Mouse (Mus musculus): ENCODE results near the gene Hist1h3g. TPM values are rescaled to one million over a fixed set of nuclear protein-coding genes. Genes with fewer than 3 reads are reported as not detected.

Hist1h3g gene
- polyA plus RNA-seq, 1 experiment, result 16.4 TPM

DNA sequence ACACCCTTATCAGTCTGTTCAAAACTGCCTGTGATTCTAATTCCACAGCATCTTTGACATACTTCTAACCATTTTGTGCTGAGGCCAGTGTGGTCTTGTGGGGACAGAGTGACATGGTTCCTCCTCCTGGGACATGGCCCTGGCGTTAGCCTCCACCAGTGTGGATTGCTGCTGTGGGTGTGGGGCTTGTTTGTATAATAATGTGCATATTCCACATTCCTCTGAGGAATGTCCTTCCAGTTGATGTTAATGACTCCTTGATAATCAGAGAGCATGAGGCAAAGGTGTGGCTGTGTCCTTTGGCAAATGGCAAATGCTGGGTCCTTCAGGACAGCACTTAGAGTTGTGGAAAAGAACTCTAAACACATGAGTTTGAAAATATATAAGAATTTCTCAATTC is 21.7 kb upstream of the Hist1h3g start:
- Histone ChIP-seq H3K27me3 (replicated peaks) (peaks cover 2% of the 10 kb centered on the region), H3K4me1 (peaks cover 19% of the 10 kb centered on the region), H3K36me3 (replicated peaks; ENCODE audit: low read length) (no peaks in the 10 kb centered on the region), H3K4me3 (replicated peaks) (no peak overlapping the region), H3K9me3 (no peaks in the 10 kb centered on the region)
- TF ChIP-seq FLI1 (IDR thresholded peaks at IDR 0.05; ENCODE audit: low read length), result no peak
- TF ChIP-seq GATA1 (IDR thresholded peaks at IDR 0.05; ENCODE audit: borderline replicate concordance, low read length), result no peak

DNA sequence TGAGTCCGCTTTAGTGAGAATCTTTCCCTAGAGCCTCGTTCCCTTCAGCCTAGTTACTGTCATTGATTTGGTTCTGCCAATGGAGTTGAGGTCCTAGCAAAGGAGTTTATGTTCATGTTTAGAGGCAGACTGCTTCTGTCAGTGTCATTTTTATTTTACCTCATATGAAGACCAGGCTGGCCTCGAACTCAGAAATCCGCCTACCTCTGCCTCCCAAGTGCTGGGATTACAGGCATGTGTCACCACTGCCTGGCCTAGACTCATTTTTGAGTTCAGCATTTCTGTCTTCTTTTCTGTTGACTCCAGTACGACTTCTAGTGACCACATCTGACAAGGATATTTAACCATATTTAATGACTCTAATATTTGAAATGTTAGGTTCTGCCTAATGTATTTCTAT is 19.9 kb upstream of the Hist1h3g start:
- no peaks in the 10 kb centered on the region for H3K9me3 ChIP-seq
- peaks cover 2% of the 10 kb centered on the region for H3K27me3 ChIP-seq (replicated peaks)
- H3K4me3 ChIP-seq (replicated peaks), result no peak overlapping the region
- peaks cover 24% of the 10 kb centered on the region for H3K4me1 ChIP-seq
- no peaks in the 10 kb centered on the region for H3K36me3 ChIP-seq (replicated peaks; ENCODE audit: low read length)
- TF ChIP-seq FLI1 (IDR thresholded peaks at IDR 0.05; ENCODE audit: low read length), result no peak
- no peak for TF ChIP-seq GATA1 (IDR thresholded peaks at IDR 0.05; ENCODE audit: borderline replicate concordance, low read length)

DNA sequence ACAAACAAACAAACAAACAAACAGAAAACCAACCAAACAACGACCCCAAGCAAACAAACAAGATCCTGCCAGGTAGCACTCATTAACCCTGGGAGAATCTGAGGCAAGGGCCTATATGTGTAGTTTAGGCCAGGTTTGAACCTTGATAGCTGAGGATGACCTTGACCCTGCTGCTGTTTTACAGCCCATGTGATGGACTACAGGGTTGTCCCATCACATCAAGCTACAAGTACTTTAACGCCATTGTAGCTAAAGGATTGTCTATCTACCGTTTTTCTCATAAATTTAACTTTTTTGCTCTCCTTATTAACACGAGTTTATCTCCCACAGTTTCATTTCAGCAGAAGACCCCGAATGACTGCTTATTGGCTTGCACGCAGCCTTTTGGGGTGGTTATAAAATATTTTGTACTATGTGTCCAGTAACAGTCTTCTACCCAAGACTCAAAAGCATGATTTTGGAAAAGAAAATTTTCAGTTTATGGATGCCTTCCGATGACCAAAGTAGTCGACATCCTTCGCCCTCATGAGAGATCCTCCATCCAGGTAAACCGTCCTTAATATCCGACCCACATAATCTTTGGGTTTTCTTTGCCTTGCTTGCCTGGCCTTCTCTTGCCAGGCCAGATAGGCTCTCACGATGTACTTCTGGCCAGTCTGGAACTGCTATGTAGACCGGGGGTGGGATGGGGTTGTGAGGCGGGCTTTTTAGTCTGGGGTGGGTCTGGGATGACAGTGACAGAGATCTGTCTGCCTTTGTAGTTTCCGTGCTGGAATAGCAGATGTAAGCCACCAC is 19.2 kb upstream of the Hist1h3g start:
- Histone ChIP-seq H3K4me1 (peaks cover 29% of the 10 kb centered on the region), H3K9me3 (no peaks in the 10 kb centered on the region), H3K36me3 (replicated peaks; ENCODE audit: low read length) (no peaks in the 10 kb centered on the region), H3K27me3 (replicated peaks) (no peaks in the 10 kb centered on the region), H3K4me3 (replicated peaks) (peak overlapping the region; percentile 44)
- no peak for TF ChIP-seq FLI1 (IDR thresholded peaks at IDR 0.05; ENCODE audit: low read length)
- TF ChIP-seq GATA1 (IDR thresholded peaks at IDR 0.05; ENCODE audit: borderline replicate concordance, low read length), result no peak

DNA sequence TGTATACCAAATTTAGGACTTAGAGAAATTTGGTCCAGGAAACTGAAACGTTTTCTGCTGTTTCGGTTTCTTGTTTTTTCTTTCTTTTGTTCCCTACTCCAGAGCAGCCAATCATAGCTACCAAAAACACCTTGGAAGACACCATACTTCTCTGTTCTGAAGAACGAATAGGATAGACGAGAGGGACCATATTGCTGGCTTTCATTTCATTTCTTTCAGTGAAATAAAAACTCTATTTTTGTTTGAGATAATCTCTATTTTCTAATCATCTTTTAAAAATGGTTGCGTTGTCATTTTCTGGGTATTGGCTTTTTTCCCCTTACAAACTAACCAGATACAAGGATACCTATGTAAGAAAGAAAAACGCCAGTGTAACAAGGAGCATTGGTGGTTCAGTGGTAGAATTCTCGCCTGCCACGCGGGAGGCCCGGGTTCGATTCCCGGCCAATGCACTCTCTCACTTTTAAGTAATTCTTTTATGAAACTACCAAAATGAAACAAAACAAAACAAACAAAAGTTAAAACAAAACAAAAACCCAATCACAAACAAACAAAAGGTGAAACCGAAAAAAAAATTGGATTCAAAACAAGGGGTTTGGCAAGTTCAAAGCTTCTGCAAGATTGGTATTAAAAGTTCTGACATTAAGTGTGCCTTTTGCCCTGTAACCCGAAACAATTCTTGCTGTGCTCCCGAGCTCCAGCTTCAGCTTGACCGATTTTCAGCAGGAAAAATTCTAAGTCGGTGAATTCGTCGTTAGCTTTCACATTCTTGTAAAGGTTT is 18.2 kb upstream of the Hist1h3g start:
- peak overlapping the region; percentile 89 for H3K4me3 ChIP-seq (replicated peaks)
- no peak for TF ChIP-seq GATA1 (IDR thresholded peaks at IDR 0.05; ENCODE audit: borderline replicate concordance, low read length)
- H3K9me3 ChIP-seq, result no peaks in the 10 kb centered on the region
- H3K36me3 ChIP-seq (replicated peaks; ENCODE audit: low read length), result no peaks in the 10 kb centered on the region
- H3K27me3 ChIP-seq (replicated peaks), result no peaks in the 10 kb centered on the region
- peaks cover 34% of the 10 kb centered on the region for H3K4me1 ChIP-seq

DNA sequence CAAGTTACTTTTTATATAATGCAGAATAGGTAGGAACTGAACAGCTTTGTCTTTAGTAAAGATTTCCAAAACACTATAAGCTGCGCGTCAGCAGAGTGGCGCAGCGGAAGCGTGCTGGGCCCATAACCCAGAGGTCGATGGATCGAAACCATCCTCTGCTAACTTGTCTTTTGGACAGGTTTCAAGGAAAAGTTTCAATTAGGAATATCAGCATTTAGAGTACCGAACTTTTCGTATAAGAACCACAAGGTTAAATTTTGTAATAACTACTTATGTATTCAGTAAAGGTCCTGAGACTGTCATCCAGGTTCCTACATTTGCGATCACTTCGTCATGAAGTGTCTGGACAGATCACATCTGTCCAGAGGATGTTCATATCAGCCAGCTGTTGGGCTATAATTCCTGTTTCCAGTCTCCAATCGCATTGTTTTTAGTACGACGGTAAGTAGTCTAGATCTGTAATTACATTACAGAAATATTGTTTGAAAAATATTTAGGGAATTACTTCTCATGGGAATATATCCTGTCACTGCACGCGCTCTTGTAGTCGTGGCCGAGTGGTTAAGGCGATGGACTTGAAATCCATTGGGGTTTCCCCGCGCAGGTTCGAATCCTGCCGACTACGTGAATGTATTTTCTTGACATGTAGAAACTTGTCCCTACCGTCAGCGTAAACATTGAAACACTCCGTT is 17.5 kb upstream of the Hist1h3g start:
- TF ChIP-seq FLI1 (IDR thresholded peaks at IDR 0.05; ENCODE audit: low read length) (no peak), GATA1 (IDR thresholded peaks at IDR 0.05; ENCODE audit: borderline replicate concordance, low read length) (no peak)

DNA sequence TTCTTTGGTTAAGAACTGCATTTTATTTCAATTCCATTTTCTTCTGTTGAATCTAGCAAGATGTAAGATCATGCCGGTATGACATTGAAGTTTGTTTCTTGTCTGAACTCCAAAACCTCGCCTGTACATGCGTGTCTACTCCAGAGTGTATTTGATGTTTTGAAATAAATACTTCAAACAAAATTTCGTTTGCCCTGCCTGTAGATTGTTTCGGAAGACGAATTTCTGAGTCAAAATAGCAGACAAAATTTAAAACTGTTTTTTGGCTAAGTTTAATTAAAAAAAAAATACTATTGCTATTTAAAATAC is 17.0 kb upstream of the Hist1h3g start:
- Histone ChIP-seq H3K36me3 (replicated peaks; ENCODE audit: low read length) (no peaks in the 10 kb centered on the region), H3K9me3 (no peaks in the 10 kb centered on the region), H3K4me3 (replicated peaks) (peak overlapping the region; percentile 89), H3K27me3 (replicated peaks) (no peaks in the 10 kb centered on the region), H3K4me1 (peaks cover 42% of the 10 kb centered on the region)
- TF ChIP-seq GATA1 (IDR thresholded peaks at IDR 0.05; ENCODE audit: borderline replicate concordance, low read length), result no peak
- TF ChIP-seq FLI1 (IDR thresholded peaks at IDR 0.05; ENCODE audit: low read length), result no peak

More for the DNA sequence above, 17.5 kb upstream of the Hist1h3g start:
- Histone ChIP-seq H3K36me3 (replicated peaks; ENCODE audit: low read length) (no peaks in the 10 kb centered on the region), H3K27me3 (replicated peaks) (no peaks in the 10 kb centered on the region), H3K4me3 (replicated peaks) (peak overlapping the region; percentile 89), H3K4me1 (peaks cover 41% of the 10 kb centered on the region), H3K9me3 (no peaks in the 10 kb centered on the region)

DNA sequence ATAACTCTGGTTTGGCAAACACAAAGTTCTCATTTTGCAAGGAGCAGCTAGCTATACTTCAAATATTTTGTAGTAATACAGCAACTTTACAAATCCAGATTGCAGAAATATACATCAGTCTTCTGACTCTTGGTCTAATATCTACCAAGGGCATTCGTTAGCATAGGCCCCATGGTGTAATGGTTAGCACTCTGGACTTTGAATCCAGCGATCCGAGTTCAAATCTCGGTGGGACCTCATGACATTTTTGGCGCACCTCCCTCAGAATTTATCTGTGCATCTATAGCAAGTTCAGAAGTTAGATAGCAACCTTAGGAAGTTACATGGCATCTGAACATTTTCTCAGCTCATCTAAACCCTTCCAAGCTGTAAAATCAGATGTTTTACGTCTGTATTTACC is 16.3 kb upstream of the Hist1h3g start:
- no peaks in the 10 kb centered on the region for H3K27me3 ChIP-seq (replicated peaks)
- H3K9me3 ChIP-seq, result no peaks in the 10 kb centered on the region
- H3K36me3 ChIP-seq (replicated peaks; ENCODE audit: low read length), result no peaks in the 10 kb centered on the region
- peak overlapping the region; percentile 89 for H3K4me3 ChIP-seq (replicated peaks)
- TF ChIP-seq FLI1 (IDR thresholded peaks at IDR 0.05; ENCODE audit: low read length) (no peak), GATA1 (IDR thresholded peaks at IDR 0.05; ENCODE audit: borderline replicate concordance, low read length) (no peak; the same call in 2 of the 3 replicates)
- H3K4me1 ChIP-seq, result peaks cover 47% of the 10 kb centered on the region

DNA sequence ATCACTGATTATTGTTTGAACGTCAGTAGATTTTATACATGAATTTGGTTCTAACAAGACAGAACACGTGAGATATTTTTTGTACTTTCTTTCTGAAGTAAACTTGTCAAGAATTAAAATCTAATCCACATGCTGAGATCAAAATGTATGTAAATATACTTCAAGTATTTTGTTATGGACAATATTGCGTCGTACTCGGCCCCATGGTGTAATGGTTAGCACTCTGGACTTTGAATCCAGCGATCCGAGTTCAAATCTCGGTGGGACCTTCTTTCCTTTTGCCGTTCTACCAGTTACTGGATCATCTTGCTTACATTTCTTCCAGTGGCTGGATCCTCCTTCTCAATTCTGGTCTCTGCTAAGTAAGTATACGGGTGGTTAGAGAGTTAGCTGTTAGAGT is 15.8 kb upstream of the Hist1h3g start:
- H3K36me3 ChIP-seq (replicated peaks; ENCODE audit: low read length), result no peaks in the 10 kb centered on the region
- no peaks in the 10 kb centered on the region for H3K9me3 ChIP-seq
- TF ChIP-seq FLI1 (IDR thresholded peaks at IDR 0.05; ENCODE audit: low read length) (no peak), GATA1 (IDR thresholded peaks at IDR 0.05; ENCODE audit: borderline replicate concordance, low read length) (no peak)
- no peaks in the 10 kb centered on the region for H3K27me3 ChIP-seq (replicated peaks)
- H3K4me3 ChIP-seq (replicated peaks), result peak overlapping the region; percentile 89
- peaks cover 52% of the 10 kb centered on the region for H3K4me1 ChIP-seq

DNA sequence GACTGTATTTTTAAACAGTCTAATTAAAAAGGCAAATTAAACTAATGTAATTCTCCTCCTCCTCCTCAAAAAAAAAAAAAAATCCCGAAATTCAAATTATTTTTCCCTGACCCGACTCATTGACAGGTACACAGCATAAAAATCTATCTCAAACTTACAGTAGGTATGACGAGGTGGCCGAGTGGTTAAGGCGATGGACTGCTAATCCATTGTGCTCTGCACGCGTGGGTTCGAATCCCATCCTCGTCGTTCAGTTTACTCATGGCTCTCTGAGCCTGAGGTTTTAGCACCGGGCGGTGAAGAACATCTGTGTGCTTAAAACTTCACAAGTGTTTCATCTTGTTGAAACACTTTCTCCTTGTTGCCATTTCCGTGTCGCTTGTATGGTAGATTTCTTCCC is 13.5 kb upstream of the Hist1h3g start:
- peaks cover 60% of the 10 kb centered on the region for H3K4me1 ChIP-seq
- TF ChIP-seq FLI1 (IDR thresholded peaks at IDR 0.05; ENCODE audit: low read length) (no peak), GATA1 (IDR thresholded peaks at IDR 0.05; ENCODE audit: borderline replicate concordance, low read length) (no peak)
- no peaks in the 10 kb centered on the region for H3K36me3 ChIP-seq (replicated peaks; ENCODE audit: low read length)
- no peaks in the 10 kb centered on the region for H3K27me3 ChIP-seq (replicated peaks)
- H3K9me3 ChIP-seq, result no peaks in the 10 kb centered on the region
- peak overlapping the region; percentile 80 for H3K4me3 ChIP-seq (replicated peaks)

DNA sequence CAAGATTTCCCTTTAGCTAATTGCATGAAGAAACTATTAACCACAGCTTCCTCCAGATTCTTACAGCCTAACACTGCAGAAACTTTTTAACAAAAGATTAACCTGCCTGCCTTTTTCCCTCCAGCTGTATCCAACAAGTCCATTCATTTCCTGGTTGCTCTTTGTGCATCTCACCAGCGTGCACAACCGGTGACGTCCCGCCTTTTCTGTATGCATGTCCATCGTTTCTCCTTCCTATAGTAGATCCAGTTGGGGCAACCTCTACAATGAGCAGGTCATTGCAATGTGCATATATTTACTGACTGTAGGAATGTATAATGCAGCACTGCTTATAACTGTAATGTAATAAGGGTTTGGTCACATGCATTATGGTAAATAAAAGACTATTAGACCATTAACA is 11.2 kb upstream of the Hist1h3g start:
- TF ChIP-seq FLI1 (IDR thresholded peaks at IDR 0.05; ENCODE audit: low read length) (no peak), GATA1 (IDR thresholded peaks at IDR 0.05; ENCODE audit: borderline replicate concordance, low read length) (no peak)
- Histone ChIP-seq H3K36me3 (replicated peaks; ENCODE audit: low read length) (no peaks in the 10 kb centered on the region), H3K4me1 (peaks cover 71% of the 10 kb centered on the region), H3K27me3 (replicated peaks) (no peaks in the 10 kb centered on the region), H3K9me3 (no peaks in the 10 kb centered on the region), H3K4me3 (replicated peaks) (peak overlapping the region; percentile 35)

Data from megakaryocyte, embryonic 14.5 days (primary cell).